Mouse (Mus musculus) gastrocnemius, postnatal 10 days (tissue): ENCODE data around the gene Hcst. TPM values are rescaled to one million over a fixed set of nuclear protein-coding genes. Genes with fewer than 3 reads are reported as not detected.

Experiments used
- total RNA-seq, 2 experiments: library from RNA; stranded (reverse); gene quantifications; 2 replicates each; pipeline ENCODE4 v1.2.3; 2021

The Hcst gene
- total RNA-seq, 2 experiments from 2014 or later = 0.66 to 0.72 TPM

Other genes starting within 250 kb of the Hcst start
- gene Cox7a1, start 235.7 kb downstream of the Hcst start, total RNA-seq = 100 to 1,000 TPM; 630 to 723 TPM
- 100 to 1,000 TPM; 314 to 330 TPM for gene Capns1, start 221.0 kb downstream of the Hcst start, total RNA-seq
- 10 to 100 TPM; 71.9 to 80.7 TPM for gene Polr2i, start 187.9 kb downstream of the Hcst start, total RNA-seq
- 10 to 100 TPM; 42.8 to 47.0 TPM for gene Tbcb, start 187.6 kb downstream of the Hcst start, total RNA-seq
- gene Ovol3, start 184.1 kb downstream of the Hcst start, total RNA-seq = under 1 TPM in 1 of 2 experiments, not detected in 1; 0.77 TPM
- gene Thap8, start 139.8 kb downstream of the Hcst start, total RNA-seq = under 1 TPM; 0.32 to 0.38 TPM
- gene Wdr62, start 139.4 kb downstream of the Hcst start, total RNA-seq = 1 to 10 TPM; 4.9 to 5.9 TPM
- gene Clip3, start 128.1 kb downstream of the Hcst start, total RNA-seq = 10 to 100 TPM; 22.2 to 26.5 TPM
- gene Alkbh6, start 111.1 kb downstream of the Hcst start, total RNA-seq = 10 to 100 TPM; 18.3 to 18.6 TPM
- 1 to 10 TPM; 1.8 TPM for gene Syne4, start 105.0 kb downstream of the Hcst start, total RNA-seq
- gene E130208F15Rik, start 98.1 kb downstream of the Hcst start, total RNA-seq = 1 to 10 TPM; 1.0 to 1.2 TPM
- 10 to 100 TPM; 10.3 to 11.5 TPM for gene Sdhaf1, start 96.0 kb downstream of the Hcst start, total RNA-seq
- gene Lrfn3, start 57.1 kb downstream of the Hcst start, total RNA-seq = 1 to 10 TPM; 1.6 to 3.1 TPM
- gene Tyrobp, start 6.1 kb downstream of the Hcst start, total RNA-seq = 10 to 100 TPM; 11.9 to 22.2 TPM
- under 1 TPM; 0.14 to 0.45 TPM for gene Nfkbid, start 1.9 kb upstream of the Hcst start, total RNA-seq
- gene Aplp1, start 25.7 kb upstream of the Hcst start, total RNA-seq = 1 to 10 TPM; 3.3 to 4.4 TPM
- gene Kirrel2, start 37.8 kb upstream of the Hcst start, total RNA-seq = not detected
- not detected for gene Nphs1, start 38.5 kb upstream of the Hcst start, total RNA-seq
- not detected for gene Prodh2, start 73.8 kb upstream of the Hcst start, total RNA-seq
- 1 to 10 TPM; 3.2 to 4.8 TPM for gene Arhgap33, start 115.2 kb upstream of the Hcst start, total RNA-seq
- gene Hspb6, start 132.3 kb upstream of the Hcst start, total RNA-seq = 100 to 1,000 TPM; 304 to 323 TPM
- gene Proser3, start 132.4 kb upstream of the Hcst start, total RNA-seq = 1 to 10 TPM; 3.8 to 6.2 TPM
- 10 to 100 TPM; 11.0 to 16.3 TPM for gene Lin37, start 140.0 kb upstream of the Hcst start, total RNA-seq
- 10 to 100 TPM; 56.3 to 57.5 TPM for gene U2af1l4, start 143.4 kb upstream of the Hcst start, total RNA-seq
- 1 to 10 TPM; 1.5 to 2.3 TPM for gene Gm49396, start 143.5 kb upstream of the Hcst start, total RNA-seq
- gene Psenen, start 143.8 kb upstream of the Hcst start, total RNA-seq = 100 to 1,000 TPM in 1 of 2 experiments, 10 to 100 TPM in 1; 93.7 to 104 TPM
- gene Igflr1, start 145.6 kb upstream of the Hcst start, total RNA-seq = 1 to 10 TPM; 1.4 to 2.3 TPM
- 10 to 100 TPM; 21.4 to 26.8 TPM for gene Kmt2b, start 168.9 kb upstream of the Hcst start, total RNA-seq
- not detected for gene Zbtb32, start 179.1 kb upstream of the Hcst start, total RNA-seq
- gene Upk1a, start 193.0 kb upstream of the Hcst start, total RNA-seq = under 1 TPM; 0.16 to 0.29 TPM
- gene Cox6b1, start 206.3 kb upstream of the Hcst start, total RNA-seq = 1,000 to 10,000 TPM; 1,178 to 1,379 TPM
- gene Etv2, start 216.0 kb upstream of the Hcst start, total RNA-seq = not detected
- gene Rbm42, start 230.5 kb upstream of the Hcst start, total RNA-seq = 10 to 100 TPM; 42.4 to 44.4 TPM
- 1 to 10 TPM; 3.7 to 5.7 TPM for gene Haus5, start 245.1 kb upstream of the Hcst start, total RNA-seq